Mouse (Mus musculus) hindbrain, embryonic 16.5 days (tissue): ENCODE data around the gene Crisp2. TPM values are rescaled to one million over a fixed set of nuclear protein-coding genes. Genes with fewer than 3 reads are reported as not detected.

Experiments
- ATAC-seq: fragments of 200-750 bp; cut with Nextera tagmentation; 2 replicates; pipeline ENCODE4 v1.8.0; 2017; ENCODE audit warnings: moderate TSS enrichment, moderate library complexity
- H3K27ac ChIP-seq: fragments of 300-500 bp; sonication (generic); 2 replicates; pipeline ENCODE4 v1.5.1; 2014; ENCODE audit warnings: low read depth, mild to moderate bottlenecking, control low read depth, low read length, moderate library complexity
- H3K27me3 ChIP-seq: fragments of 300-500 bp; sonication (generic); replicated peaks from 2 replicates; pipeline ENCODE4 v1.6.1; 2014; ENCODE audit warnings: low read length; ENCODE audit not compliant: control insufficient read depth, insufficient read depth
- H3K36me3 ChIP-seq: fragments of 300-500 bp; sonication (generic); 2 replicates; pipeline ENCODE4 v1.6.1; 2014; ENCODE audit warnings: mild to moderate bottlenecking, low read length, moderate library complexity, mixed read lengths; ENCODE audit not compliant: control insufficient read depth, insufficient read depth
- H3K4me1 ChIP-seq: fragments of 300-500 bp; sonication (generic); 2 replicates; pipeline ENCODE4 v1.6.1; 2014; ENCODE audit warnings: low read depth, low read length; ENCODE audit not compliant: control insufficient read depth, insufficient read depth
- H3K4me2 ChIP-seq: fragments of 300-500 bp; sonication (generic); 2 replicates; pipeline ENCODE4 v1.6.1; 2014; ENCODE audit warnings: mild to moderate bottlenecking, low read length, control low read depth, moderate library complexity
- H3K4me3 ChIP-seq: fragments of 300-500 bp; sonication (generic); 2 replicates; pipeline ENCODE4 v1.5.1; 2014; ENCODE audit warnings: mild to moderate bottlenecking, low read length, control low read depth, moderate library complexity
- H3K9ac ChIP-seq: fragments of 300-500 bp; sonication (generic); 2 replicates; pipeline ENCODE4 v1.6.1; 2014; ENCODE audit warnings: low read depth, mild to moderate bottlenecking, control low read depth, low read length, moderate library complexity
- H3K9me3 ChIP-seq: fragments of 300-500 bp; sonication (generic); 2 replicates; pipeline ENCODE4 v1.6.1; 2014; ENCODE audit warnings: mild to moderate bottlenecking, low read length, moderate library complexity; ENCODE audit not compliant: control insufficient read depth
- WGBS: fragments of 180-500 bp; shearing (Covaris S2); extraction: QIAGEN DNeasy Blood & Tissue Kit; methylation state at CpG from one replicate; pipeline ENCODE4 v1.1.7; 2014; 5-methylcytosine and 5-hydroxymethylcytosine counted together
- polyA plus RNA-seq: library from polyadenylated mRNA; unstranded; fragments of >200 nt; fragmentation: Nextera tagmentation; extraction: Ambion mirVana; gene quantifications from 2 replicates; pipeline ENCODE4 v1.2.1, GENCODE M21; 2015

The Crisp2 gene
- polyA plus RNA-seq, 1 experiment from 2014 or later = not detected

DNA sequence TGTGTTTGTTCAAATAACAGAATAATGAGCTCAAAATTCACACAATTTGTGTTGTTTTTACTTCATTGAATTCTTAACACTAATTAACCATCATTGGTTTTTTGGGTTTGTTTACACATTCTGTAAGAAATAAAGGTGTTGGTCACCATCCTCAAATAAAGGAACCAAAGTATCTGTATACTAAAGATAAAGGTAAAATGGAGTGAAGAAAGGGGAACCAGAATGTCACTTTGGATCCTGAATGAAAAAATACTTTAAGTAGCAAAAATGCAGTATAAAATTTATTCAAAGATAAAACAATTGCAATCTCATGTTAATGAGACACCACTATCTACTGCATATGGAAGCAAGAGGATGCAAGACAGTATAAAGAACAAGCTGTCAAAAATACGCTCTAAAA, 4.8 kb upstream of the Crisp2 start:
- no peak overlapping the region for H3K9ac ChIP-seq
- H3K9me3 ChIP-seq = no peaks in the 10 kb centered on the region
- no peak overlapping the region for H3K4me2 ChIP-seq
- H3K4me3 ChIP-seq = no peak overlapping the region
- WGBS = 85% methylated on average over 1 of the region's 1 CpGs
- ATAC-seq = no peak
- no peaks in the 10 kb centered on the region for H3K27me3 ChIP-seq
- no peaks in the 10 kb centered on the region for H3K4me1 ChIP-seq
- H3K27ac ChIP-seq = no peak overlapping the region
- no peaks in the 10 kb centered on the region for H3K36me3 ChIP-seq

DNA sequence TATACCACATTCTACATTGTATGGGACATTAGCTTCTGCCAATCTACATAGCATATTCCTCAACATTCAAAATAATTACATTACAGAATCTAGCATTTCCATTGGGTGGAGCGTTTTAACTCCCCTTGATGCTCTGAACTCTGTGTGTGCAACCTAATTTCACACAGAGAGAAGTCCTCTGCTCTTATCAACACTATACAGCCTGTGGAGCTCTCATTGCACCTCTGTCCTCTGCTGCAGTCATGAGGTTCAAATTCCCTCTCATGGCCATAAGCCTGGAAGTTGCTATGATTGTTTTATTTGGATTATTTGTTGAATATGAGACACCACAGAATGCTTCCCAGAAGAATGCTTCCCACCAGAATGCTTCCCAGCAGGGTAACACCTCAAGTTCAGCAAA, 4.1 kb upstream of the Crisp2 start, which contains the start of gene Rhag:
Rhag (plus strand) TSS at position 193 of the 400 bp plus-strand sequence.
- H3K4me1 ChIP-seq = no peaks in the 10 kb centered on the region
- H3K27ac ChIP-seq = no peak within 1 kb of the TSS
- H3K9ac ChIP-seq = no peak within 1 kb of the TSS
- H3K36me3 ChIP-seq = no peaks in the 10 kb centered on the region
- no peak within 1 kb of the TSS for H3K4me2 ChIP-seq
- WGBS = 81% methylated on average over 1 of the region's 1 CpGs
- no peaks in the 10 kb centered on the region for H3K27me3 ChIP-seq
- H3K4me3 ChIP-seq = no peak within 1 kb of the TSS
- H3K9me3 ChIP-seq = no peaks in the 10 kb centered on the region
- ATAC-seq = no peak

- Histone ChIP-seq H3K4me3 (no peak overlapping the region), H3K4me2 (no peak overlapping the region), H3K27ac (no peak overlapping the region), H3K4me1 (no peaks in the 10 kb centered on the region), H3K9ac (no peak overlapping the region), H3K36me3 (no peaks in the 10 kb centered on the region), H3K9me3 (no peaks in the 10 kb centered on the region), H3K27me3 (no peaks in the 10 kb centered on the region)
- no peak for ATAC-seq
These were observed 1.3 kb upstream of the Crisp2 start for GRCm38 (mm10) chr17:40808071-40808470.

- ATAC-seq = no peak
- no peaks in the 10 kb centered on the region for H3K27me3 ChIP-seq
- H3K27ac ChIP-seq = no peak overlapping the region
- no peaks in the 10 kb centered on the region for H3K4me1 ChIP-seq
- H3K4me3 ChIP-seq = no peak overlapping the region
- 80% methylated on average over 3 of the region's 3 CpGs for WGBS
- H3K36me3 ChIP-seq = no peaks in the 10 kb centered on the region
- no peak overlapping the region for H3K9ac ChIP-seq
- H3K9me3 ChIP-seq = no peaks in the 10 kb centered on the region
- H3K4me2 ChIP-seq = no peak overlapping the region
These were observed 253 bp downstream of the Crisp2 start for GRCm38 (mm10) chr17:40806550-40806949.

DNA sequence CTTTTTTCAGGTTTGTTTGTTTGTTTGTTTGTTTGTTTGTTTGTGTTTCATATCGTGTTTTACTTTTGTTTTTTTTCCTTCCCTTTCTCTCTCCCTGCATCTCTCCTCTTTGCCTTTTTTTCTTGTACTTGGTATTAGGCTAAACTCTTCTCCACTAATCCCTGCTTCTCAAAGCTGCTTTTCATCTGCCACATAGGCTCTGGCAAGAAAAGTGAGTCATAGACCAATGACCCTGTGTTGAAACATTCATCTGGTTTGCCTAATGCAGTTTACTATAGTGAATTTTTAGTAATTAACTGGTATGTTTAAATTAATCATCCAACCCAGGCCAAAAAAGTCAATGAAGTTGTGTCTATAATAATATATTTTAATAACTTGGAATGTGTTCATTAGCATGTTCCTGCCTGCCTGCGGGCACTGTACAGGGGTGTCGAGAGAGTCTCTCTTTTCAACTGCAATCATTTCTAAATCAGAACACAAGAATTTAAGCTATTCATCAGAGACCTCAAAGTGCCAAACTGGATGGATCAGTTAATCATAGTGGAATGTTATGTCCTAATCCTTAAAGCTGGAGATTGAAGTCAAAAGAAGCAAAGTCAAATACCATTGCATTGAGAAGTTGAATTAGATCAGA, 4.0 kb downstream of the Crisp2 start:
- ATAC-seq = no peak
- Histone ChIP-seq H3K9ac (no peak overlapping the region), H3K4me2 (no peak overlapping the region), H3K27me3 (no peaks in the 10 kb centered on the region), H3K4me1 (no peaks in the 10 kb centered on the region), H3K27ac (no peak overlapping the region), H3K4me3 (no peak overlapping the region), H3K9me3 (no peaks in the 10 kb centered on the region), H3K36me3 (no peaks in the 10 kb centered on the region)
- WGBS = 91% methylated on average over 3 of the region's 3 CpGs

GRCm38 (mm10) chr17:40793921-40794854, 12.6 kb downstream of the Crisp2 start:
- no peaks in the 10 kb centered on the region for H3K27me3 ChIP-seq
- no peak overlapping the region for H3K4me2 ChIP-seq
- no peaks in the 10 kb centered on the region for H3K36me3 ChIP-seq
- H3K9me3 ChIP-seq = no peaks in the 10 kb centered on the region
- H3K4me1 ChIP-seq = no peaks in the 10 kb centered on the region
- H3K9ac ChIP-seq = no peak overlapping the region
- no peak overlapping the region for H3K27ac ChIP-seq
- ATAC-seq = no peak
- 57% methylated on average over 20 of the region's 20 CpGs for WGBS
- no peak overlapping the region for H3K4me3 ChIP-seq

DNA sequence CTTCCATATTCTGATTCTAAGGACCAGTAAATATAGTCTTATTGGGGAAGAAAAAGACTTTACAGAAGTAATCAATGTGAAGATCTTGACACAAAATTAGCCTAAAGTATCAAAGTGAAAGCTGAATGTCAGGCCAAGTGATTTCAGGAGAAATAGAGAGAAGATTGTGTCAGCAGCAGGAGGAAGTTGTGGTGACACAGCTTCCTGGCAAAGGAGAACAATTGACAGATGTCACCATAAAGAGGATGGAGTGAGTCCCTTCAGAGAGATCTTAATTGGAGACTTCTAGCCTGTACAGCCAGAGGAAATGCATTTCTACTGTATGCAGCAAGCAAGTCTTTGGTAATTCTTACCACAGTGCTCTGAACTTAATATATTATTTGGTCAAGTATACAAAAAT, 16.9 kb downstream of the Crisp2 start:
- Histone ChIP-seq H3K4me3 (no peak overlapping the region), H3K9ac (no peak overlapping the region), H3K4me2 (no peak overlapping the region), H3K27me3 (no peaks in the 10 kb centered on the region), H3K27ac (no peak overlapping the region), H3K9me3 (no peaks in the 10 kb centered on the region), H3K36me3 (no peaks in the 10 kb centered on the region), H3K4me1 (no peaks in the 10 kb centered on the region)
- no peak for ATAC-seq

DNA sequence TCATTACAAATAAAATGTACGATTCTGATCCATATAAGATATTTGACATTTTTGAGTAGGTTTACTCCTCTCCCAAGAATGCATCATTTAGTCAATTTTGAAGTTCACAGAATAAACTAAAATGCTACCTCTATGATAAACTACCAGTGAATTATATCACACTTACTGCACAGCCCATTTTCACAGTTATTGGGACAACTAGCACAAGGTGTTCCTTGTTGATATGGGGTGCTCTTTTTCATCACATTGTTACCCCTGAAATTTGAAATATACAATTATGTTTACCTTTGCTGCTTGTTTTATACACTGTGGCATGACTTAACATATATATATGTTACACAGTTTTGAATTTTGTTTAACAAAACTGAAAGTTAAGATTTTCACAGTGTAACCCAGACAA, 39.7 kb downstream of the Crisp2 start:
- no peak overlapping the region for H3K9ac ChIP-seq
- H3K36me3 ChIP-seq = no peaks in the 10 kb centered on the region
- H3K4me1 ChIP-seq = no peaks in the 10 kb centered on the region
- H3K4me3 ChIP-seq = no peak overlapping the region
- H3K4me2 ChIP-seq = no peak overlapping the region
- no peak overlapping the region for H3K27ac ChIP-seq
- H3K27me3 ChIP-seq = no peaks in the 10 kb centered on the region
- no peak for ATAC-seq
- WGBS = 89% methylated on average over 1 of the region's 1 CpGs
- no peaks in the 10 kb centered on the region for H3K9me3 ChIP-seq

GRCm38 (mm10) chr17:40763662-40764061, 43.1 kb downstream of the Crisp2 start:
- no peak for ATAC-seq
- Histone ChIP-seq H3K27me3 (no peaks in the 10 kb centered on the region), H3K9me3 (no peaks in the 10 kb centered on the region), H3K9ac (no peak overlapping the region), H3K4me3 (no peak overlapping the region), H3K27ac (no peak overlapping the region), H3K4me1 (no peaks in the 10 kb centered on the region), H3K4me2 (no peak overlapping the region), H3K36me3 (no peaks in the 10 kb centered on the region)
- 81% methylated on average over 4 of the region's 4 CpGs for WGBS
